Mouse (Mus musculus): ENCODE results near the gene Notch2.

DNA sequence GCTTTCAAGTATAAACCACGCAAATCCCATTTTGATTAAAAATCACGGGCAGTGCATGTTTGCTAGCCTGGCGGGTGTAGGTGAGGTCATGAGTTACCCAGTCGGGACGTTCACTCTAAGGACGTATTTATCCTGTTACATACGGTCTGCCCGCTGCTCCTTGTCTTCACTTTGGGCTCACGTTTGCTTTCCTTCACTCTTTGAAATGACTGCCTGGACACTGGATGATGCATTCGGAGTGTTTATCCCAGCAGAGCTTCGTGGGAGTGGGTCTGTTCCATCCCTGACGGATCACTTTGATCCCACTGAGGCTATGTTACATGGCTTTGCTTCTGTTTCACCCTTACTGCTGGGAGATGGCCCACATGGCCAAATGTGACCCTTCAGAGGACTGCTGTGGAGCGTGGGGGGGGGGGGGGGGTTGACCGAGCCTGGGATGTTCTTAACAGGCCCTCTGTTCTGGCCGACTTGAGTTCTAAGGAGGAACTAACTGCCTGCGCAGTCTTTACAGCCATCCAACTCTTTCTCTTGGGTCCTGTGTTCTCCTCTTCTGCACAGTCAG is 38.2 kb downstream of the Notch2 start:
- no peak for TF ChIP-seq CTCF (IDR thresholded peaks at IDR 0.05; ENCODE audit: extremely low read depth, insufficient read length, insufficient replicate concordance, low read depth, low read length)
- no peak for TF ChIP-seq POLR2A (IDR thresholded peaks at IDR 0.05; ENCODE audit: low read depth, low read length)
